Mouse (Mus musculus): ENCODE data around the gene Ccnk. TPM values are rescaled to one million over a fixed set of nuclear protein-coding genes. Genes with fewer than 3 reads are reported as not detected.
A peak's percentile ranks its signal among the peaks of the same experiment; 100 is the strongest.

Gene Ccnk
- total RNA-seq, 2 experiments from 2014 or later: 92.4 to 148 TPM

GRCm38 (mm10) chr12:108244778-108245177 is 65.4 kb downstream of the Ccnk start:
- DNase-seq: peak; percentile 87
- Histone ChIP-seq H3K27ac (peak overlapping the region; percentile 88), H3K4me3 (peak overlapping the region; percentile 54)
- no peak for TF ChIP-seq CTCF (IDR thresholded peaks at IDR 0.05)
- intact Hi-C loops (cut with DNase I): no loop called here

- DNase-seq: no peak
- peak overlapping the region; percentile 54 for H3K4me3 ChIP-seq
- TF ChIP-seq CTCF (IDR thresholded peaks at IDR 0.05): no peak
- intact Hi-C loops (cut with DNase I): no loop called here
- H3K27ac ChIP-seq: peak overlapping the region; percentile 88
Observed at GRCm38 (mm10) chr12:108245579-108245978, 66.2 kb downstream of the Ccnk start.

- intact Hi-C loops (cut with DNase I): no loop called here
- Histone ChIP-seq H3K4me3 (no peak overlapping the region), H3K27ac (peak overlapping the region; percentile 88)
- DNase-seq: peak; percentile 56
- TF ChIP-seq CTCF (IDR thresholded peaks at IDR 0.05): no peak
Observed at GRCm38 (mm10) chr12:108246759-108247500, 67.6 kb downstream of the Ccnk start.

GRCm38 (mm10) chr12:108249019-108249418 is 69.6 kb downstream of the Ccnk start:
- Histone ChIP-seq H3K4me3 (peak overlapping the region; percentile 41), H3K27ac (peak overlapping the region; percentile 84; the same call in 1 of the 2 replicates)
- intact Hi-C loops (cut with DNase I): no loop called here
- no peak for DNase-seq
- no peak for TF ChIP-seq CTCF (IDR thresholded peaks at IDR 0.05)

- peak overlapping the region; percentile 84 for H3K27ac ChIP-seq
- no peak for TF ChIP-seq CTCF (IDR thresholded peaks at IDR 0.05)
- intact Hi-C loops (cut with DNase I): no loop called here
- H3K4me3 ChIP-seq: peak overlapping the region; percentile 41
- DNase-seq: peak; percentile 67
Observed at GRCm38 (mm10) chr12:108249522-108249921, 70.1 kb downstream of the Ccnk start.

- peak overlapping the region; percentile 84 for H3K27ac ChIP-seq
- no peak for DNase-seq
- no peak overlapping the region for H3K4me3 ChIP-seq
- intact Hi-C loops (cut with DNase I): no loop called here
- no peak for TF ChIP-seq CTCF (IDR thresholded peaks at IDR 0.05)
Observed at GRCm38 (mm10) chr12:108251034-108251792, 71.8 kb downstream of the Ccnk start.

- intact Hi-C loops (cut with DNase I): no loop called here
- Histone ChIP-seq H3K4me3 (no peak overlapping the region), H3K27ac (peak overlapping the region; percentile 8; the same call in 1 of the 2 replicates)
- no peak for TF ChIP-seq CTCF (IDR thresholded peaks at IDR 0.05)
- no peak for DNase-seq
Observed at GRCm38 (mm10) chr12:108251825-108252542, 72.6 kb downstream of the Ccnk start.

Other genes with a start within 250 kb of the Ccnk start
- gene Bcl11b, start 176.0 kb upstream of the Ccnk start, total RNA-seq (2021): under 1 TPM in 1 of 2 experiments, not detected in 1; 0.11 TPM
- 100 to 1,000 TPM; 100 to 106 TPM for gene Setd3, start 265 bp upstream of the Ccnk start, total RNA-seq (2021)
- gene Ccdc85c, start 95.8 kb downstream of the Ccnk start, total RNA-seq (2021): 10 to 100 TPM; 30.1 to 33.4 TPM
- gene Hhipl1, start 126.7 kb downstream of the Ccnk start, total RNA-seq (2021): 1 to 10 TPM in 1 of 2 experiments, under 1 TPM in 1; 0.66 to 1.1 TPM
- gene Cyp46a1, start 154.8 kb downstream of the Ccnk start, total RNA-seq (2021): under 1 TPM; 0.10 to 0.25 TPM
- gene Eml1, start 191.4 kb downstream of the Ccnk start, total RNA-seq (2021): 100 to 1,000 TPM in 1 of 2 experiments, 10 to 100 TPM in 1; 93.4 to 111 TPM